Comparison of ENCODE assay signal across 8 mouse cellular contexts in the genomic region with DNA sequence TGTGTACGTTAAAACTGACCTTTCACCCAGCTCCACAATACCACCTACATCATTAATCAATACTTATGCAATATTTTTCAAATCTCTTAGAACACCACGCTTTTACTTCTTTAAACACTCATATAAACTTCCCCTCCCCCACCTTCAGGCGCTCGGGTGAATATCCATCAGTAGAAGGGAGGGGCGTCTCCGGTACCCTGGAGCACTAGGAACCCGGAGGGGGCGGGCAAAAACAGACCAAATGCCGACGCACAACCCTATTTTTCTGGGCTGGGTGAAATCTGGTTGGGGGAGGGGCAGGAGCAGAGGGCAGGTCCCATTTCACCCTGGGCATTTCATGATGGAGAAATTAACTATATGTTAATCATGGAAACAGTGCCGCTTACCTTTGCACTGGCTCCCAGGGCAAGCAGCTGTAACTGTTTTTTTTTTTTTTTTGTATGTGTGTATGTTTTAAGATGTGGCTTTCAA. TPM values are rescaled to one million over a fixed set of nuclear protein-coding genes. Genes with fewer than 3 reads are reported as not detected.
DNase-seq lines count a peak whose midpoint lies in the region; ATAC-seq lines count a peak whose summit lies in the region.

Gene A830031A19Rik, minus strand, starts transcription at position 421 of the 471 bp plus-strand sequence.

- peak within 1 kb of the TSS; percentile 94; the same call in 1 of the 2 replicates for H3K27ac ChIP-seq in heart, embryonic 13.5 days (replicated peaks)
- peak within 1 kb of the TSS; percentile 97 for H3K27ac ChIP-seq in embryonic facial prominence, embryonic 12.5 days
- peak within 1 kb of the TSS; percentile 99 for H3K27ac ChIP-seq in limb, embryonic 13.5 days

- H3K36me3 ChIP-seq in heart, embryonic 13.5 days = no peaks in the 10 kb centered on the region
- no peaks in the 10 kb centered on the region for H3K36me3 ChIP-seq in embryonic facial prominence, embryonic 12.5 days
- H3K36me3 ChIP-seq in limb, embryonic 13.5 days = no peaks in the 10 kb centered on the region
- 0 out of 2 replicates have a peak, but pooled peaks cover under 1% of the 10 kb centered on the region for H3K36me3 ChIP-seq in splenic B cell, adult 2 months (ENCODE audit: control insufficient read depth, insufficient read depth, low read length, poor library complexity, severe bottlenecking)

- 2% methylated on average over 11 of the region's 11 CpGs for WGBS in heart, embryonic 13.5 days
- 1% methylated on average over 11 of the region's 11 CpGs for WGBS in embryonic facial prominence, embryonic 12.5 days
- 0% methylated on average over 11 of the region's 11 CpGs for whole genome bisulfite sequencing in limb, embryonic 13.5 days

- ATAC-seq in heart, embryonic 13.5 days (ENCODE audit: extremely low read depth, insufficient number of reproducible peaks, low FRiP score, low TSS enrichment) = no peak
- ATAC-seq in embryonic facial prominence, embryonic 12.5 days (ENCODE audit: insufficient number of reproducible peaks, insufficient read depth, low FRiP score, low TSS enrichment) = no peak
- no peak for ATAC-seq in limb, embryonic 13.5 days (ENCODE audit: low FRiP score, low read depth)

- H3K4me2 ChIP-seq in heart, embryonic 13.5 days = peak within 1 kb of the TSS; percentile 92
- peak within 1 kb of the TSS; percentile 88 for H3K4me2 ChIP-seq in embryonic facial prominence, embryonic 12.5 days (replicated peaks)
- peak within 1 kb of the TSS; percentile 96 for H3K4me2 ChIP-seq in limb, embryonic 13.5 days (replicated peaks)

- H3K4me3 ChIP-seq in heart, embryonic 13.5 days = peak within 1 kb of the TSS; percentile 68
- H3K4me3 ChIP-seq in embryonic facial prominence, embryonic 12.5 days = peak within 1 kb of the TSS; percentile 80
- H3K4me3 ChIP-seq in limb, embryonic 13.5 days = peak within 1 kb of the TSS; percentile 87

- peak within 1 kb of the TSS; percentile 92 for H3K9ac ChIP-seq in heart, embryonic 13.5 days
- H3K9ac ChIP-seq in embryonic facial prominence, embryonic 12.5 days = peak within 1 kb of the TSS; percentile 98
- H3K9ac ChIP-seq in limb, embryonic 13.5 days = peak within 1 kb of the TSS; percentile 99

- no peak for DNase-seq in heart, adult 9 months (ENCODE audit: low spot score in 2 of 2)
- DNase-seq in B cell, adult 2 months = peak; percentile 49 to 54
- peak; percentile 44 for DNase-seq in splenic B cell, adult 2 months (ENCODE audit: low read depth, low spot score)
- no peak for DNase-seq in Muller cell, postnatal 12 days (ENCODE audit: inconsistent ontology term)
- no peak for DNase-seq in cerebellum, postnatal 4 days (ENCODE audit: low spot score in 2 of 2)

- no peaks in the 10 kb centered on the region for H3K9me3 ChIP-seq in heart, embryonic 13.5 days
- no peaks in the 10 kb centered on the region for H3K9me3 ChIP-seq in embryonic facial prominence, embryonic 12.5 days
- no peaks in the 10 kb centered on the region for H3K9me3 ChIP-seq in limb, embryonic 13.5 days

- peaks cover 19% of the 10 kb centered on the region for H3K4me1 ChIP-seq in heart, embryonic 13.5 days
- peaks cover 11% of the 10 kb centered on the region; the same call in 1 of the 2 replicates for H3K4me1 ChIP-seq in embryonic facial prominence, embryonic 12.5 days
- H3K4me1 ChIP-seq in limb, embryonic 13.5 days = peaks cover 28% of the 10 kb centered on the region

- peaks cover 46% of the 10 kb centered on the region for H3K27me3 ChIP-seq in heart, embryonic 13.5 days (replicated peaks)
- H3K27me3 ChIP-seq in embryonic facial prominence, embryonic 12.5 days = no peaks in the 10 kb centered on the region; the same call in 1 of the 2 replicates
- H3K27me3 ChIP-seq in limb, embryonic 13.5 days = 0 out of 2 replicates have a peak, but pooled peaks cover 4% of the 10 kb centered on the region
- H3K27me3 ChIP-seq in splenic B cell, adult 2 months (ENCODE audit: control insufficient read depth, insufficient read depth, low read length, poor library complexity, severe bottlenecking) = no peaks in the 10 kb centered on the region; the same call in 1 of the 2 replicates

RNA-seq across cellular contexts. Expression of gene A830031A19Rik, which starts in this region (rescaled TPM):
- not detected in 2 replicates for polyA plus RNA-seq in heart, embryonic 13.5 days (2015; fragmentation: Nextera tagmentation; extraction: Ambion mirVana)
- not detected in 2 replicates for polyA plus RNA-seq in embryonic facial prominence, embryonic 12.5 days (2016; fragmentation: Nextera tagmentation; extraction: Ambion mirVana)
- polyA plus RNA-seq in limb, embryonic 13.5 days (2015; fragmentation: Nextera tagmentation; extraction: Ambion mirVana) = not detected in 2 replicates

Comparison
In these comparisons a context has a peak if more than half of its experiments do, and no peak if none do; other contexts are left out.
1. DNase-seq: peak in B cell, adult 2 months (2 of 2) and splenic B cell, adult 2 months (single experiment); none in heart, adult 9 months (0 of 2), Muller cell, postnatal 12 days (single experiment) and cerebellum, postnatal 4 days (0 of 2).
2. Peak in every context shown above with its lines, with median percentiles within 50 percentile points of each other: H3K27ac ChIP-seq, H3K4me2 ChIP-seq, H3K4me3 ChIP-seq and H3K9ac ChIP-seq.